Mouse (Mus musculus) midbrain, embryonic 14.5 days (tissue): ENCODE results near the gene Ifi206. TPM values are rescaled to one million over a fixed set of nuclear protein-coding genes. Genes with fewer than 3 reads are reported as not detected.

ENCODE experiments used
- ATAC-seq: fragments of 200-750 bp; cut with Nextera tagmentation; 2 replicates; pipeline ENCODE4 v1.8.0; 2017; ENCODE audit warnings: moderate number of reproducible peaks, moderate library complexity; ENCODE audit not compliant: low FRiP score, low TSS enrichment
- DNase-seq: peaks from one replicate; pipeline ENCODE4 v3.0.0-alpha.2; 2015
- H3K27ac ChIP-seq: fragments of 300-500 bp; sonication (generic); replicated peaks from 2 replicates; pipeline ENCODE4 v1.5.1; 2014; ENCODE audit warnings: mild to moderate bottlenecking, low read depth, low read length, moderate library complexity
- H3K27me3 ChIP-seq: fragments of 300-500 bp; sonication (generic); 2 replicates; pipeline ENCODE4 v1.6.1; 2014; ENCODE audit warnings: low read length, control low read depth, mixed read lengths; ENCODE audit not compliant: control insufficient read depth, insufficient read depth
- H3K36me3 ChIP-seq: fragments of 300-500 bp; sonication (generic); 2 replicates; pipeline ENCODE4 v1.6.1; 2014; ENCODE audit warnings: low read length, control low read depth; ENCODE audit not compliant: control insufficient read depth, insufficient read depth
- H3K4me1 ChIP-seq: fragments of 300-500 bp; sonication (generic); 2 replicates; pipeline ENCODE4 v1.6.1; 2014; ENCODE audit warnings: mild to moderate bottlenecking, antibody characterized with exemption, low read length, control low read depth; ENCODE audit not compliant: control insufficient read depth, insufficient read depth
- H3K4me2 ChIP-seq: fragments of 300-500 bp; sonication (generic); 2 replicates; pipeline ENCODE4 v1.6.1; 2014; ENCODE audit warnings: mild to moderate bottlenecking, low read length, moderate library complexity
- H3K4me3 ChIP-seq: fragments of 300-500 bp; sonication (generic); replicated peaks from 2 replicates; pipeline ENCODE4 v1.5.1; 2014; ENCODE audit warnings: low read depth, low read length
- H3K9ac ChIP-seq: fragments of 300-500 bp; sonication (generic); replicated peaks from 2 replicates; pipeline ENCODE4 v1.6.1; 2014; ENCODE audit warnings: mild to moderate bottlenecking, low read length, moderate library complexity
- H3K9me3 ChIP-seq: fragments of 300-500 bp; sonication (generic); 2 replicates; pipeline ENCODE4 v1.6.1; 2016; ENCODE audit warnings: low read length, control low read depth, mixed read lengths; ENCODE audit not compliant: control insufficient read depth
- WGBS: fragments of 180-500 bp; shearing (Covaris S2); extraction: QIAGEN DNeasy Blood & Tissue Kit; methylation state at CpG from one replicate; pipeline ENCODE4 v1.1.7; 2014; 5-methylcytosine and 5-hydroxymethylcytosine counted together
- microRNA-seq: library from miRNA; unstranded; fragments of <30 nt; microRNA quantifications from one replicate; pipeline ENCODE4, GENCODE M21; 2016
- polyA plus RNA-seq: library from polyadenylated mRNA; unstranded; fragments of >200 nt; fragmentation: Nextera tagmentation; extraction: Ambion mirVana; gene quantifications from 2 replicates; pipeline ENCODE4 v1.2.1, GENCODE M21; 2014

Gene Ifi206
- polyA plus RNA-seq, 1 experiment from 2014 or later = 0.21 TPM

DNA sequence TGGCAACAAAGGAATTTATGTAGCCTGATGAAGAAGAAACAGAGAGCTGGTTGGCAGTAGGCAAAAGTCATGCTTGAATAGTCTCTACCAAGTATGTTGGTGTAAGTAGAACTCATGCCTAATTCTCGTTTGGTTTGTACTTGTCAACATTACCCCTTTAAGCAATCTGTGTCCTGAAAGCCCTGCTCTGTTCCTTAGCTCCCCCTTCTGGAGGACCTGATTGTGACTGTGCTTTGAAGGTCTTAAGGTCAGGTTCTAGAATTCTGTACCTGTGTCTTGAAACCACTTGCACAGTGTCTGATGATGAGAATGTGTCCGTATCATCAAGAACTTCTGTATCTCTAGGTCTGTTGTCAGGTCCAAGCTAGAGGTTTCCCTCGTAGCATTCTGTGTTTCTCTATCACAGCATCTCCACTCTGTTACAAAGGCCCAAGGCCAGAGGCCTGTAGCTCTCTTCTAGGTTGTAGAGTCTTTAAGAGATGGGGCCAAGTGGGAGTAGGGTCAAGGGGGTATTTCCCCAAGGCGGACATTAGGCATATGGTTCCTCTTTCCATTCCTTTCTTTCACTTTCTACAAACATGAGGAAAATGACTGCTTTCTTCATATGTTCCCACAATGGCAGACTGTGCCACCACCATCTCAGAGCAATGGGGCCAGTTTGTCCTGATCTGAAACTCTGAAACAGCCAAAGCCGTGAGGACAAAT, 60.7 kb downstream of the Ifi206 start:
- WGBS = 92% methylated on average over 5 of the region's 5 CpGs

DNA sequence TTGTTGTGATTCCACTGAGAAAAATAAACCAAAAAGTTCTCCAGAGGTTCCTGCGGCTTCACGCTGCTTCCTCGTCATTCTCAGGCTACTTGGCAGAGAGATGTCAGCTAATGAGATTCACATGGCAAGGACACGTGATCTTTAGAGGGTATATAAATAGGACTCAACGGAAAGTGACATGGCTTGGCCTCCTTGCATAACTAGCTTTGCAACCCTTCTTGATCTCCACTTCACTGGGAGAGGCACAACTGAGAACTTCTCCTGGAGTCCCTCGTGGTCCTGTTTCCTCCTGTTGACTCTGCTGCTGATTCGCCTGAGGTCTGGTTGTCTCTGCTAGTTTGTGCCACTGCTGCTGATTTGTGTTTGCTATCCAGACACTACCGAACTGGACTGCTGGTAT, 63.5 kb downstream of the Ifi206 start:
- H3K4me2 ChIP-seq = no peak overlapping the region
- 90% methylated on average over 8 of the region's 8 CpGs for WGBS
- no peaks in the 10 kb centered on the region for H3K4me1 ChIP-seq
- no peaks in the 10 kb centered on the region for H3K9me3 ChIP-seq
- H3K27me3 ChIP-seq = no peaks in the 10 kb centered on the region
- no peak overlapping the region for H3K27ac ChIP-seq
- no peaks in the 10 kb centered on the region for H3K36me3 ChIP-seq
- H3K4me3 ChIP-seq = no peak overlapping the region
- DNase-seq (no peak), ATAC-seq (no peak)
- H3K9ac ChIP-seq = no peak overlapping the region

More for the DNA sequence above, 60.7 kb downstream of the Ifi206 start:
- H3K4me2 ChIP-seq = no peak overlapping the region
- no peaks in the 10 kb centered on the region for H3K27me3 ChIP-seq
- H3K36me3 ChIP-seq = no peaks in the 10 kb centered on the region
- DNase-seq = no peak
- H3K9ac ChIP-seq = no peak overlapping the region
- H3K4me1 ChIP-seq = no peaks in the 10 kb centered on the region
- no peak for ATAC-seq
- no peak overlapping the region for H3K27ac ChIP-seq
- no peak overlapping the region for H3K4me3 ChIP-seq
- H3K9me3 ChIP-seq = no peaks in the 10 kb centered on the region

DNA sequence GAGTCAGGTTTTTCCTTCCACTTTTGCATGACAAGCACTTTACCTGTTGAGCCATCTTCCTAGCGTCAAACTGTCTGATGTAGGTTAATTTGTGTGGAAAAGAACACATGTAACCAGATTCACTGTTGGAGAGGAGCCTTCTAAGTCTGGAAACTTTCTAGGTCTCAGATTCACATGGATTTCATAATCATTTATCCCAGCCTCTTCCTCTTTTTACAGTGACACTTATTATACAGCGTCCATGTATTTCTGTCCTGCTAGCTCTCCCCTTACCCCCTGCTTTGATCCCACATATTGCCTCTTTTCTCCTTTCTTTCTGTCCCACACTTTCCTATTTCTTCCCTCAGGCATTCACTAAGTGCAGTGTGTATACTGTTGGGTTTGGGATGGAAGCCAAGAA, 64.5 kb downstream of the Ifi206 start:
- H3K4me2 ChIP-seq = no peak overlapping the region
- 91% methylated on average over 2 of the region's 2 CpGs for WGBS

GRCm38 (mm10) chr1:173420374-173420773, 70.5 kb downstream of the Ifi206 start:
- no peaks in the 10 kb centered on the region for H3K27me3 ChIP-seq
- H3K4me1 ChIP-seq = no peaks in the 10 kb centered on the region
- ATAC-seq (no peak), DNase-seq (no peak)
- no peak overlapping the region for H3K27ac ChIP-seq
- H3K4me3 ChIP-seq = no peak overlapping the region
- no peaks in the 10 kb centered on the region for H3K36me3 ChIP-seq
- no peaks in the 10 kb centered on the region for H3K9me3 ChIP-seq
- WGBS = 88% methylated on average over 6 of the region's 6 CpGs
- H3K9ac ChIP-seq = no peak overlapping the region
- no peak overlapping the region for H3K4me2 ChIP-seq

More for the DNA sequence above, 64.5 kb downstream of the Ifi206 start:
- Histone ChIP-seq H3K36me3 (no peaks in the 10 kb centered on the region), H3K27ac (no peak overlapping the region), H3K9me3 (no peaks in the 10 kb centered on the region), H3K9ac (no peak overlapping the region), H3K4me3 (no peak overlapping the region), H3K4me1 (no peaks in the 10 kb centered on the region), H3K27me3 (no peaks in the 10 kb centered on the region)
- DNase-seq (no peak), ATAC-seq (no peak)

DNA sequence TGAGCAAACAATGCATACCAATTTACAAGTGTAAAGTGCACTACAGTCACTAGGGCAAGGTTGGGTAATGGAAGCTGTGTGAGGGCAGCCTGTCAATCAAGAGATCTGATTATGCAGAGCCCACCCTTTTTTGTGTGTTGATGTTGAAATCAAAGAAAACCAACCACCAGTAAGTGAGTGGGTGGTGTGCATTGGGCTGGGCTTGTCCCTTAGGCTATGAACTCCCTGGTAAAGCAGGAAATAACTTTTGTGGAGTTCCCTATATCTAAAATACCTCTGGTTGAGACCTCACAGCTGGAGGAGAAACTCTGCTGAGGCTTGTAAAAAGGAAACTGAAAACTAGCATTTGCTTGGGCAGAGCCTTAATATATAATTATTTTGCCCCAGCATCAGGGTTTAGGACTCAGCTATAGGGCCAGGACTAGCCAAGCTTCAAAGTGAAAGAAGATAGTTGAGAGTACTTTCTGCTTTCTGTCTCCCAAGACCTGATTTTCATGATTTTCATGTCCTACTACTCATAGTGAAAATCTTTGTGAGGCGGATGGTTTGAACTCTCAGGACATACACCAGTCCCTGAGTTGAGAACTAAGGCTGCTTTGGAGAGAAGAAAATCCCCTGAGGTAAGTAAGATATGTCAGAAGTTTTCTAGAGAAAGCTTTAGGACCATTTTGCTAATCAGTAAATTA, 71.8 kb downstream of the Ifi206 start:
- H3K9me3 ChIP-seq = no peaks in the 10 kb centered on the region
- H3K4me3 ChIP-seq = no peak overlapping the region
- WGBS = 79% methylated on average over 1 of the region's 1 CpGs
- no peak for DNase-seq
- H3K4me1 ChIP-seq = no peaks in the 10 kb centered on the region
- H3K36me3 ChIP-seq = no peaks in the 10 kb centered on the region
- no peak overlapping the region for H3K9ac ChIP-seq
- no peaks in the 10 kb centered on the region for H3K27me3 ChIP-seq
- no peak overlapping the region for H3K27ac ChIP-seq
- no peak overlapping the region for H3K4me2 ChIP-seq
- ATAC-seq = no peak

GRCm38 (mm10) chr1:173418516-173418915, 72.3 kb downstream of the Ifi206 start:
- Histone ChIP-seq H3K9me3 (no peaks in the 10 kb centered on the region), H3K27me3 (no peaks in the 10 kb centered on the region), H3K4me2 (no peak overlapping the region), H3K4me3 (no peak overlapping the region), H3K9ac (no peak overlapping the region), H3K27ac (no peak overlapping the region), H3K4me1 (no peaks in the 10 kb centered on the region), H3K36me3 (no peaks in the 10 kb centered on the region)
- no peak for ATAC-seq
- 93% methylated on average over 3 of the region's 3 CpGs for WGBS
- DNase-seq = no peak

Small RNA genes within 50 kb of the gene (microRNA-seq; reads per million reads assigned to microRNA genes)
- gene Gm44481 = not detected

Other genes with a start within 250 kb of the Ifi206 start
- not detected in 2 replicates for gene Olfr418, start 225.0 kb downstream of the Ifi206 start, polyA plus RNA-seq
- gene Mptx2, start 213.3 kb downstream of the Ifi206 start, polyA plus RNA-seq = not detected in 2 replicates
- 23.9 and 31.0 TPM in 2 replicates for gene Ackr1, start 157.3 kb downstream of the Ifi206 start, polyA plus RNA-seq
- 0.84 and 2.4 TPM in 2 replicates for gene Aim2, start 140.2 kb downstream of the Ifi206 start, polyA plus RNA-seq
- gene Cadm3, start 123.3 kb downstream of the Ifi206 start, polyA plus RNA-seq = 125 and 140 TPM in 2 replicates
- gene Ifi214, start 44.9 kb upstream of the Ifi206 start, polyA plus RNA-seq = not detected in 2 replicates
- 0.64 TPM in 1 of 2 replicates, not detected in the other for gene Ifi213, start 108.2 kb upstream of the Ifi206 start, polyA plus RNA-seq
- 0.78 TPM in 1 of 2 replicates, not detected in the other for gene Ifi209, start 139.9 kb upstream of the Ifi206 start, polyA plus RNA-seq
- gene Ifi208, start 182.6 kb upstream of the Ifi206 start, polyA plus RNA-seq = not detected in 2 replicates